ENCODE assay signal across 7 mouse cellular contexts in the genomic region with DNA sequence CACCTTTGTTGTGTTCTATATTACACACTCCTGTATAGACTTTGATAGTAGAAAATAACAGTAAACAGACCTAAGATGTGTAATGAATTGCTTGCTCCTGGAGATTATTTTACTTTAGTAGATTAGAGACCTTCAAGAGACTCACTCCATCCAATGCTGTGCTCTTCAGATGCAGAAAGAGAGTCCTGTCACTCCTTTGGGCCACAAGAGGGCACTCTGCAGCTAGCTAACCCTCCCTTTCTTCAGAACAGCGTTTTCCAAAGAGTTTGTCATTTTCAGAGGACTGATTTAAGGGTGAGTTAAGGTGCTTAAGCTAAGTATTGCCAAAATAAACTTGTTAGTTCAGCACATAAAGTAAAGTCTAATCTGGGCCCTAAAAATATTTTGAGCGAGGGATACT. TPM values are rescaled to one million over a fixed set of nuclear protein-coding genes. Genes with fewer than 3 reads are reported as not detected.
DNase-seq lines count a peak whose midpoint lies in the region; ATAC-seq and TF ChIP-seq lines count a peak whose summit lies in the region.

No protein-coding gene starts in this region.

- ATAC-seq in G1E (ENCODE audit: extremely low read depth, insufficient number of reproducible peaks, low FRiP score, poor library complexity, severe bottlenecking) = peak; percentile 28; the same call in 1 of the 2 replicates
- 0 out of 2 replicates have a peak, but pooled peaks have one; percentile 42 for ATAC-seq in liver, embryonic 12.5 days

- H3K36me3 ChIP-seq in G1E (replicated peaks) = peaks cover 43% of the 10 kb centered on the region
- H3K36me3 ChIP-seq in liver, embryonic 12.5 days = peaks cover 44% of the 10 kb centered on the region

- H3K4me3 ChIP-seq in left cerebral cortex, adult 2 months = no peak overlapping the region
- H3K4me3 ChIP-seq in G1E (ENCODE audit: low read depth, low read length) = no peak overlapping the region
- H3K4me3 ChIP-seq in liver, embryonic 12.5 days = no peak overlapping the region

- H3K9me3 ChIP-seq in G1E (replicated peaks) = no peaks in the 10 kb centered on the region
- no peaks in the 10 kb centered on the region for H3K9me3 ChIP-seq in liver, embryonic 12.5 days (replicated peaks)

- intact Hi-C loops in left cerebral cortex, adult 2 months (cut with DNase I) = no loop called here

- 67% methylated on average over 2 of the region's 2 CpGs for WGBS in liver, embryonic 12.5 days (ENCODE audit: insufficient replicate concordance)

- no peak overlapping the region for H3K4me2 ChIP-seq in liver, embryonic 12.5 days

- no peak overlapping the region for H3K9ac ChIP-seq in liver, embryonic 12.5 days

- H3K4me1 ChIP-seq in G1E (ENCODE audit: insufficient read depth, low read depth, low read length) = peaks cover 11% of the 10 kb centered on the region
- peaks cover 4% of the 10 kb centered on the region for H3K4me1 ChIP-seq in liver, embryonic 12.5 days

- no peak overlapping the region for H3K27ac ChIP-seq in left cerebral cortex, adult 2 months
- H3K27ac ChIP-seq in liver, embryonic 12.5 days = no peak overlapping the region

- no peak for DNase-seq in left cerebral cortex, adult 2 months (ENCODE audit: extremely low spot score in 1 of 2, low spot score in 2 of 2)
- no peak for DNase-seq in left cerebral cortex, adult 8-10 months (ENCODE audit: low spot score in 2 of 2)
- DNase-seq in G1E (ENCODE audit: low spot score) = no peak
- DNase-seq in brain, embryonic 18.5 days (ENCODE audit: low read depth, low spot score) = peak; percentile 4
- DNase-seq in forelimb bud, embryonic 11.5 days (ENCODE audit: low read depth, low spot score) = peak; percentile 16
- DNase-seq in retina, embryonic 14.5 days (ENCODE audit: low spot score) = peak; percentile 74

- H3K27me3 ChIP-seq in G1E (ENCODE audit: insufficient read depth, low read length) = no peaks in the 10 kb centered on the region
- no peaks in the 10 kb centered on the region for H3K27me3 ChIP-seq in liver, embryonic 12.5 days (replicated peaks)

- TF ChIP-seq CTCF in left cerebral cortex, adult 2 months (IDR thresholded peaks at IDR 0.05) = peak; percentile 81
- peak; percentile 49 for TF ChIP-seq CTCF in G1E (IDR thresholded peaks at IDR 0.05; ENCODE audit: low read depth, low read length)

RNA-seq across cellular contexts. Expression of gene Pum2, which starts 25.0 kb away (rescaled TPM):
- 100 to 1,000 TPM; 193 to 209 TPM for total RNA-seq in left cerebral cortex, adult 2 months (2021)
- total RNA-seq in left cerebral cortex, adult 8-10 months (2022) = 100 to 1,000 TPM; 173 to 210 (median 192) TPM
- total RNA-seq in G1E (2014; fragmentation: Nextera tagmentation) (178 and 191 TPM in 2 replicates), G1E (2017) (151 and 172 TPM in 2 replicates)
- polyA plus RNA-seq in G1E (2012) = 51.3 and 72.9 TPM in 2 replicates
- 26.5 and 26.7 TPM in 2 replicates for polyA plus RNA-seq in liver, embryonic 12.5 days (2016; fragmentation: Nextera tagmentation; extraction: Ambion mirVana)

Comparison
In these comparisons a context has a peak if more than half of its experiments do, and no peak if none do; other contexts are left out.
1. DNase-seq: peak in brain, embryonic 18.5 days (single experiment), forelimb bud, embryonic 11.5 days (single experiment) and retina, embryonic 14.5 days (single experiment); none in left cerebral cortex, adult 2 months (0 of 2), left cerebral cortex, adult 8-10 months (0 of 2) and G1E (single experiment).